Mouse (Mus musculus) heart, embryonic 12.5 days (tissue): ENCODE measurements around the gene Cbx8. TPM values are rescaled to one million over a fixed set of nuclear protein-coding genes. Genes with fewer than 3 reads are reported as not detected.

Experiments
- ATAC-seq: fragments of 200-750 bp; cut with Nextera tagmentation; 2 replicates; pipeline ENCODE4 v1.8.0; 2017; ENCODE audit warnings: moderate TSS enrichment, moderate library complexity; ENCODE audit not compliant: insufficient number of reproducible peaks, low FRiP score
- H3K27ac ChIP-seq: fragments of 300-500 bp; sonication (generic); 2 replicates; pipeline ENCODE4 v1.5.1; 2016; ENCODE audit warnings: mild to moderate bottlenecking, moderate library complexity; ENCODE audit not compliant: poor library complexity, severe bottlenecking
- H3K27me3 ChIP-seq: fragments of 300-500 bp; sonication (generic); replicated peaks from 2 replicates; pipeline ENCODE4 v1.6.1; 2016; ENCODE audit warnings: mild to moderate bottlenecking, moderate library complexity
- H3K36me3 ChIP-seq: fragments of 300-500 bp; sonication (generic); 2 replicates; pipeline ENCODE4 v1.6.1; 2016; ENCODE audit warnings: mild to moderate bottlenecking, moderate library complexity
- H3K4me1 ChIP-seq: fragments of 300-500 bp; sonication (generic); replicated peaks from 2 replicates; pipeline ENCODE4 v1.6.1; 2016; ENCODE audit warnings: mild to moderate bottlenecking
- H3K4me2 ChIP-seq: fragments of 300-500 bp; sonication (generic); 2 replicates; pipeline ENCODE4 v1.6.1; 2016; ENCODE audit warnings: mild to moderate bottlenecking, moderate library complexity
- H3K4me3 ChIP-seq: fragments of 300-500 bp; sonication (generic); 2 replicates; pipeline ENCODE4 v1.5.1; 2016; ENCODE audit warnings: mild to moderate bottlenecking
- H3K9ac ChIP-seq: fragments of 300-500 bp; sonication (generic); 2 replicates; pipeline ENCODE4 v1.6.1; 2016; ENCODE audit warnings: mild to moderate bottlenecking, moderate library complexity
- H3K9me3 ChIP-seq: fragments of 300-500 bp; sonication (generic); replicated peaks from 2 replicates; pipeline ENCODE4 v1.6.1; 2016; ENCODE audit warnings: mild to moderate bottlenecking, moderate library complexity
- WGBS: fragments of 180-500 bp; shearing (Covaris S2); methylation state at CpG from one replicate; pipeline ENCODE4 v1.1.7; 2016; 5-methylcytosine and 5-hydroxymethylcytosine counted together
- polyA plus RNA-seq: library from polyadenylated mRNA; unstranded; fragments of >200 nt; fragmentation: Nextera tagmentation; extraction: Ambion mirVana; gene quantifications from 2 replicates; pipeline ENCODE4 v1.2.1, GENCODE M21; 2016

The Cbx8 gene
- polyA plus RNA-seq, 1 experiment from 2014 or later: 8.8 TPM

DNA sequence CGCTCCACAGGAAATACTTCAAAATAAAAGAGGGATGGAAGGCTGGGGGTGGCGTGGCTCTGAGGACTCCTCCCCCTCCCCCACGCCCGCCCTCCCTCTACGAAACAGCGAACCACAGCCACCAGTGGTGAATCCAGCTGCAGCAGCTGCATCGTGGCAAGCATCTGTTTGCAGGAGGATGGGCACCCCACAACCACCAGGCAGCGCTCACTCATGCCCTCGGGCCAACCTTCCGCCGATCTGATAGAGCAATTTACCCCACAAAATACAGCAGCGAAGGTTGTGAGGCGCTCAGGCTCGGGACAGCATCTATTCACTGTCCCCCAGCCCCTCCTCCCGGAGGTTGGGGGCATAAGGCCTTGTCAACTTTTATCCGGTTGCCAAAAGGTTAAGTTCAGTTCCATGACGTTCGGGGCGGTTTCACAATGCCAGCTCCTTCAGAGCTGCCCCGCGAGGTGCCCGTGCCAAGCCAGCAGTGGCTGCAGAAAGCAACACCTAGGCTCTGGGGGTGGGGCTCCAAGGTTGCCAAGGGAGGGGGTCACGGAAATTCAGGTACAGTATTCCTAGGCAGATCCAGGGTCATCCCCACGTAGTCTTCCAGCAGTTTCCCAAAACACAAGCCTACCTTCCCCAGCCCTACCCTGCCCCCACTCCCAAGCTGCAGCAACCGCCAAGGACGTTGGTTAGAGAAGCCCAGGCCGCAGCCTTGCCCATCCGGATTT is 43.1 kb upstream of the Cbx8 start:
- no peak for ATAC-seq
- H3K9me3 ChIP-seq: no peaks in the 10 kb centered on the region
- 6% methylated on average over 28 of the region's 28 CpGs for WGBS
- peaks cover 77% of the 10 kb centered on the region for H3K4me1 ChIP-seq
- H3K4me3 ChIP-seq: peak overlapping the region; percentile 83
- H3K36me3 ChIP-seq: peaks cover 24% of the 10 kb centered on the region
- peaks cover 55% of the 10 kb centered on the region for H3K27me3 ChIP-seq
- peak overlapping the region; percentile 95 for H3K4me2 ChIP-seq
- H3K27ac ChIP-seq: no peak overlapping the region
- peak overlapping the region; percentile 95 for H3K9ac ChIP-seq

DNA sequence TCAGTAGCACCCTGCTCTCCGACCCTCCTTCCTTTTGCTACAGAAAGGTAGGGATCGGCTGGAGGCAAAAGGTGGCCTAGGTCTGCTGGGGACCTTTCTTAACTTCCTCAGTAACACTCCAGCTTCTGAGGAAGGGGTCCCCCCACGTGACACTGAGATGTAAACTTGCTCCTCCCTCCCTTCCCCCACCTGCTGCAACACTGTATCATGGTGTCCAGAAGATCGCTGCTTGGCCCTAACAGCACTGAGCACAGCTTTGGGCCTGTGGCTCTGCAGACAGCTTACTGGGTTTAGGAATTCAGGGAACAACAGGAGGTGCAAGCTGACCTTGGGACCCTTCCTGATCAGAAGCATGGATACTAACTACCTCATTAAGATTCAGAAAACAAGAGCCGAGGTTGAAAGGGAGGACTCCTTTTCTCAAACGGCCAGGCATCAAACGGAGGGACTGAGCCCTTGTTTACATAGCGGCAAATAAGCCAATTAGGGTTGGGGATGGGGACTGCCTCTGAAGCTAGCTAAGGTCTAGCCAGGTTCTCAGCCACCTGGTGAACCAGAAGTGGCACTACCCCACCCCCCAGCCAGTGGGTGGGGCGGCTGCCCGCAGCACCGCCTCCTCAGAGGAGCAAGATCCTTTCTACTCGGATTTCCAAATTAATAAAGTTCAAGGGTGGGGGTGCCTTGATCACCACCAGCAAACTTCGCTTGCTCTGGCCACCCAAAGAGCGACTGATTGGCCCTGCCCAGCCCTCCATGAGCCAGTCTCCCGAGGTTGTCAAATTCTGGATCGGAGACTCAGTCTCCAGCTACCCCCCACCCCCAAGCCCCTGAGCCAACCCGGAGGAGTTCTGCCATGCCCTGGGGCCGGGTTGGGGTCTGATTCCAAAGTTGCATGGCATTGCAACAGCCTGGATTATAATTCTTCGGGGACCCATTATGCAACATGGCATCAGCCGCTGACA is 42.1 kb upstream of the Cbx8 start:
- Histone ChIP-seq H3K4me1 (peaks cover 78% of the 10 kb centered on the region), H3K27ac (no peak overlapping the region), H3K4me2 (peak overlapping the region; percentile 95), H3K4me3 (peak overlapping the region; percentile 83), H3K9me3 (no peaks in the 10 kb centered on the region), H3K36me3 (peaks cover 24% of the 10 kb centered on the region), H3K9ac (peak overlapping the region; percentile 95; the same call in 1 of the 2 replicates), H3K27me3 (peaks cover 46% of the 10 kb centered on the region)
- 35% methylated on average over 20 of the region's 20 CpGs for WGBS
- ATAC-seq: no peak

DNA sequence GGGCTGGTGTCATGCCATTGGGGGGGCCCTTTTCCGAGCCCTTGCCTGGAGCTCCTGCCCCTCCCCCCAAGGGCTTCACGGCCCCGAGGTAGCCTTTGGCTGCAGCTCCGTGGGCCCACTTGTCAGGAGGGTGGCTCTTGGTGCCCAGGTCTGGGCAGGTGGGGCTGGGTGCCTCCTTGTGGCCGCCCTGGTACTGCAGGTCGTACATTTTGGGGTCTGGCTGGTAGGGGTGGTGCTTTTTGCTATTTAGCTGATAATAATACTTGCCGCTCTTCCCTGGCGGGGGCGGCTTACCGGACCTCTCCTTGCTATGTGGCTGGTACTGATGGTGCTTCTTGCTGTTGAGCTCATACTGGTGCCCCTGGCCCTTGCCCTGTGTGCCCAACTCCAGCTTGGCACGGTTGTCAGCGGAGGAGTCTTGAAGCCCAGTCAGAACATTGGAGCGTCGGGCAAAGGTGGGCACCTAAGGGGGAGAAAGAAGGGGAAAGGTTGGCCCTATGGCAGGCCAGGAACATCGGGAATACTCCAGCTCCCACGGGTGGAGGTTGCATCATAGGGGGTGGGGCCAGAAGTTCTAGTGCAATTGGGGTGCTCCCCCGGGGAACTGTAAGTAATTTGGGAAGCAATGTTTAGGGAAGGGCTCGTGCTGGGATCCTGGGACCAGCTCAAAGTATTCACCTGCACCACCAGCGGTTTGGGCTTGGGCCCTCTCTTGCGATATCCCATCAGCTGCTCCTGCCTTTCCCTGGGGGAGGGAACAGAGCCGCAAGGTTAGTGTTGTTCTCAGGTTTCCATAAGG is 41.3 kb upstream of the Cbx8 start:
- no peak overlapping the region for H3K4me2 ChIP-seq
- 35% methylated on average over 21 of the region's 21 CpGs for WGBS
- H3K27me3 ChIP-seq: peaks cover 37% of the 10 kb centered on the region
- no peak overlapping the region for H3K4me3 ChIP-seq
- ATAC-seq: no peak
- H3K36me3 ChIP-seq: peaks cover 27% of the 10 kb centered on the region
- no peaks in the 10 kb centered on the region for H3K9me3 ChIP-seq
- H3K27ac ChIP-seq: no peak overlapping the region
- H3K4me1 ChIP-seq: peaks cover 69% of the 10 kb centered on the region
- no peak overlapping the region for H3K9ac ChIP-seq

DNA sequence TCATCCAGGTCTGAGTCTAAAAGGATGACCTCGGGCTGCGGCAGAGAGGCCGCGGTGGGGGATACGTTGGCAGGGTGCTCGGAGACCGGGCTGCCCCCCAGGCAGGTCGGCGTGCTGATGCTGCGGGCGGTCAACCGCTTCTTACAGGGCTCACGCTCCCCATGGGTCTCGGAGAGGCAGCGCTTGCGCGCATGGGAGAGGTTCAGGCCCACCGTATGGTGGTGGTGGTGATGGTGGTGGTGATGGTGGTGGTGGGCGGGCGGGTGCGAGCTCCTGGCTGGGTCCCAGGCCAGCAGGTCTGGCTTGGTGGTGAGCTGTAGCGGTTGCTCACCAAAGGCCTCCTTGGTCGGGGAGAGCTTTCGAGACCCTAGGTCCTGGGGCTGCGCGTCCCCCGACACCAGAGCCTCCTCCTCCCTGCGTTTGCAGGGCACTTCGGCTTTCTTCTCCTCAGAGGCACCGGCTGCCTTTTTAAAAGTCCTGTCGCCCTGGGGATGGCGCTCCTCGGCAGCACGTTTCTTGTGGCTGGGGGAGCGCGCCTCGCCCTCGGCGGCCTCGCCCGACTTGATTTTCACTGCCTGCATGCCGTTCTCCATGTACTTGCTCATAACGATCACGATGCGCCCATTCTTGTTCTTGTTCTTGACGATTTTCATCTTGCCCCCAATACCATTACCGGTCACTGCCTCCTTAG is 40.5 kb upstream of the Cbx8 start:
- H3K4me2 ChIP-seq: no peak overlapping the region
- 46% methylated on average over 47 of the region's 47 CpGs for WGBS
- H3K27me3 ChIP-seq: peaks cover 31% of the 10 kb centered on the region

DNA sequence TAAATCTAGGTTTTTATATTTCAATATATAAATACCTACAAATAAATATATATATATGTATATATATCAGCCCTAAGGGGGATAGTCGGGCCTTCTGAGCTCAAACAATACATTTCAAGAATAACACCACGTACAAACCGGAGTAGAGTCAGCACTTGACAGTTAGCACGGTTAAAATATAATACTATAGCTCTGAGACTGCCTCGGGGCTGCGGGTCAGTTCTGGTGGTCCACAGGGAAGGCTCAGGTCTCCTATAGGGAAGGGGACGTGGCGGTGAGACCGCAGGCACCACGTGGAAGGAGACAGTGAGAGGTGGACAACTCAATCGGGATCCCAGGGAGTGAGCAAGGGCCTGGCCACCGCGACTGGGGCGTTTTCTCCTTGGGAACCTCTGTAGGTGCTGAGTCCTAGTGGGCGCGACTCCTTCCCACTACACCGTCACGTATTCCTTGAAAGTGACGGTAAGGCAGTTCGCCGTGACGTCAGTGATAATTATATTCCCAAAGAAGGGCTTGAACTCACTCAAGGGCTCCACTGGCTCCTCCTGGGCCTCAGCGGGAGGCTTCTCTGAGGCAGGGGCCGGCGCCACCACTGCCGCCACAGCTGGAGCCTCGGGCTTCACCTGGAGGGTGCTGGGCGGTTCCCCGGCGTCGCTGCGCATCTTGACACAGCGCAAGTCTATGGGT is 39.8 kb upstream of the Cbx8 start:
- no peak overlapping the region for H3K27ac ChIP-seq
- H3K4me3 ChIP-seq: no peak overlapping the region
- ATAC-seq: no peak
- H3K9ac ChIP-seq: no peak overlapping the region
- H3K27me3 ChIP-seq: peaks cover 33% of the 10 kb centered on the region
- H3K4me2 ChIP-seq: no peak overlapping the region
- H3K4me1 ChIP-seq: peaks cover 63% of the 10 kb centered on the region
- H3K9me3 ChIP-seq: no peaks in the 10 kb centered on the region
- H3K36me3 ChIP-seq: peaks cover 27% of the 10 kb centered on the region
- 48% methylated on average over 33 of the region's 33 CpGs for whole genome bisulfite sequencing

More for the DNA sequence above, 40.5 kb upstream of the Cbx8 start:
- Histone ChIP-seq H3K27ac (no peak overlapping the region), H3K4me3 (no peak overlapping the region), H3K36me3 (peaks cover 27% of the 10 kb centered on the region), H3K4me1 (peaks cover 63% of the 10 kb centered on the region), H3K9ac (peak overlapping the region; percentile 14; the same call in 1 of the 2 replicates), H3K9me3 (no peaks in the 10 kb centered on the region)
- no peak for ATAC-seq

DNA sequence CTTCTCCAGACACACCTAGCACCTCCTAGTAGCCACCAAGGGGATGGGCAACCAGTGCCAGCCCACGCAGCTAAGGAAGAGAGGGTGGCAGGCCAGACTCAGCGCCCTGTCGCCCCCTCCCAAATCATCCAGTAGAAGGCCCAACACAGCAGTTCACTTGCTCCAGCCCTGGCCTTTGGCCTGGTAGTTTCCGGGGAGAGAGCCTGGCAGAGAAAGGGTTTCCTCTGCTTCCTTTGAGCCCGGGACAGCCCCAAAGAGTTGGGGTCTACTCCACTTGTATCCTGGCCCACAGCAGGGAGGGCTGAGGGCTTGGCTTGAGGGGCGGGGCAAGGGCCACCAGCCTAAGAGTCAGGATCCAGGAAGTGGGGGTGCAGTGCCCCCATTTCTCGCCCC is 38.7 kb upstream of the Cbx8 start:
- H3K9me3 ChIP-seq: no peaks in the 10 kb centered on the region
- H3K36me3 ChIP-seq: peaks cover 27% of the 10 kb centered on the region
- peak overlapping the region; percentile 64 for H3K9ac ChIP-seq
- H3K4me1 ChIP-seq: peaks cover 59% of the 10 kb centered on the region
- peak overlapping the region; percentile 68 for H3K27ac ChIP-seq
- peak overlapping the region; percentile 59 for H3K4me2 ChIP-seq
- 0 out of 2 replicates have a peak, but pooled peaks have one; percentile 16 for ATAC-seq
- H3K4me3 ChIP-seq: peak overlapping the region; percentile 17; the same call in 1 of the 2 replicates
- H3K27me3 ChIP-seq: peaks cover 43% of the 10 kb centered on the region
- WGBS: 42% methylated on average over 7 of the region's 7 CpGs

DNA sequence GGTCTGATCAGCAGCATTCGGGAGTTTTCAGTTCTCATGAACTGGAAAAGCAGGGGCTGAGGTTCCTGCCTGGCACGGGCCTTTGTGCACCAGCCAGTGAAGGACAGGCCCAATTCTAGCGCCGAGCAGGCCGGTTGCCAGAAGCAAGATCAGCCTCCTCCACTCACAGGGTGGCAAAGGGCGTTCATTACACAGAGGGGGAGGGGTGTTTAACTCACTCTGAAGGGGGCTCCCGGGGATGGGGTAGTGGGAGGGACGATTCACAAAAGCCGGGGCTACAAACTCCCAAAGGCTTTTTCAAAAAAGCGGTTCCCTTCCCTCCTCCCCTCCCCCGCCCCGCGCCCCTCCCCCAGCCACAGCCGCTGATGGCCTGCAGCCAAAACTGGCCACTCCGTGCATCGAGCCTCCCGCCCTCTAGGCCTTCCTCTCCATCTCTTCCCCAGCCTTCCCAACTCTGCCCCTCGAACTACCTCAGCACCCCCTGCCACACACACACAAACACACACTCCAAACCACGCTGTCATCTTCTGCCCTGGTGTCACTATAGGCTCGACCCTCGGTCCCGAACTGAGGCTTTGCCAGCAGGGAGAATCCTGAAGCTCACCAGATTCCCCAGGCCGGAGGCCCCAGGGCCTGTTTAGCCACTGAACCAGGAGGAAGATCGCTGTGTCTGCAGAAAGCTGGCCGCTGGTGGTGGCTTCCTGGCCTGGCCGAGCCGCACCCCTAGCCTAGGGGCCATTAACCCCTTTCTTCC is 38.1 kb upstream of the Cbx8 start:
- H3K4me1 ChIP-seq: peaks cover 54% of the 10 kb centered on the region
- no peaks in the 10 kb centered on the region for H3K9me3 ChIP-seq
- WGBS: 5% methylated on average over 25 of the region's 27 CpGs
- peak; percentile 33; the same call in 1 of the 2 replicates for ATAC-seq
- H3K27me3 ChIP-seq: peaks cover 48% of the 10 kb centered on the region
- H3K9ac ChIP-seq: peak overlapping the region; percentile 64
- H3K36me3 ChIP-seq: peaks cover 27% of the 10 kb centered on the region
- H3K4me3 ChIP-seq: peak overlapping the region; percentile 17
- peak overlapping the region; percentile 59 for H3K4me2 ChIP-seq
- peak overlapping the region; percentile 68 for H3K27ac ChIP-seq

DNA sequence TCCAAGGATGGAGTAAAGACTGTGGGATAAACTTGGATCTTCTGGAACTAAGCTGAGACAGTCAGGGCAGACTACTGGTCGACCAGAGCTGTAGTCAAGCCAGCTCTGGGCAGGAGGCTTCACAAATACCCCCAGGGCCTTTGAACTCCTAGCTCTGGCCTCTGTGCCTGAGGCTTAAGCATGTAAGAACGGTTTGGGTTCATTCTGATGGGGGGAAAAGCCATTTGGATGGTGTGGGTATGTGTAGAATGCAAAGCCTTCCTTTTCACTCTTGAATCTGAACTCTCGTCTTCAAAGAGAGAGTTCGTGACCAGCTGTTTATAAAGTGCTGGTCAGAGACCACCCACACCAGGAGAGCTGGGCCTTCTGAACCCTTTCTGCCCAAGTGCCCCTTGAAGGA is 37.0 kb upstream of the Cbx8 start:
- Histone ChIP-seq H3K27ac (no peak overlapping the region), H3K4me2 (no peak overlapping the region), H3K4me1 (peaks cover 43% of the 10 kb centered on the region), H3K9ac (no peak overlapping the region), H3K36me3 (peaks cover 27% of the 10 kb centered on the region), H3K9me3 (no peaks in the 10 kb centered on the region), H3K27me3 (peaks cover 49% of the 10 kb centered on the region), H3K4me3 (no peak overlapping the region)
- ATAC-seq: no peak
- WGBS: 80% methylated on average over 4 of the region's 4 CpGs

DNA sequence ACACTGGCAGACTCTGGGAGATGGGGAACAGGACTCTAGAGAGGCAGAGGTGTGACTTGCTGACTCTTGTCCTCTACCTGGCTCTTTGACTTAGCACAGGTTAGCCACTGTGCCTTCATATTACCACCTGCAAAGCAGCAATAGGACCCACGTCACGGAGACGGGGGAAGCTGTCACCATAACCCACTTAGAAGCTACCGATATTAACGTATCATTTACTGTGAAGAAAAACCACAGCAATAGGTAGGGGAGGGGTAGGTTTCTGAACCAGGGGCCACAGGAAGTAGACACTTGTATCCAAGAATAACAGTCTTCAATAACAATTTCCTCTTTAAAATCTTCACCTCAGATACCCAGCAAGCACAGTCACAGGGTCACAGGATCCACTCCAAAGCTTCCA is 35.0 kb upstream of the Cbx8 start:
- Histone ChIP-seq H3K27me3 (peaks cover 48% of the 10 kb centered on the region), H3K27ac (no peak overlapping the region), H3K36me3 (peaks cover 8% of the 10 kb centered on the region), H3K9ac (no peak overlapping the region), H3K9me3 (no peaks in the 10 kb centered on the region), H3K4me2 (no peak overlapping the region), H3K4me3 (no peak overlapping the region), H3K4me1 (peaks cover 24% of the 10 kb centered on the region)
- ATAC-seq: no peak
- 83% methylated on average over 5 of the region's 5 CpGs for WGBS
